In the genomic region with DNA sequence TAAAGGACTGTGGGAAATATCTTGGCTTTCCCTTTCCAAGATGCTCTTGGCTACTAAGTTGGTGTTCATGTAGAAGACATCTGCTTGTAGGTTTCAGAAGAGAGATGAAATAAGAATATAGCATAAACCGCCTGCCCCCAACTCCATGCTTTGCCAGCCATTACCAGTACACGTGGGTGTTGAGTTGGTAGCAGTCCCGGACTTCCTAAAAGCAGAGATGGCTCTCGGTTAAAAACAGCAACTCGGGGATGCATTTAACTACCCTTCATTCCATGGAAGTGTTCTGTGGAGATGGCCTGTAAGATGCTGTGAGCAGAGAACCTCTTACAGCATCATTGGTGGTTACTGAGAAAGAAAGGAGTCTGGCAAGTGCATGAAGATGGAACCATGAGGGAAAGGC, we compare ENCODE assay signal across 17 mouse cellular contexts. TPM values are rescaled to one million over a fixed set of nuclear protein-coding genes. Genes with fewer than 3 reads are reported as not detected.
DNase-seq lines count a peak whose midpoint lies in the region; ATAC-seq lines count a peak whose summit lies in the region.
"Had no signal": no experiment of that assay in that cellular context is flagged by ENCODE, and none has a peak within 500 bp of the region (broad histone marks: within the 10 kb centered on the region; RNA-seq: fewer than 3 reads in every experiment).

No protein-coding gene starts in this region.

- H3K4me3 ChIP-seq in hindbrain, embryonic 13.5 days: no peak overlapping the region
- no peak overlapping the region for H3K4me3 ChIP-seq in kidney, embryonic 16.5 days (ENCODE audit: low read length)
- H3K4me3 ChIP-seq: forebrain, embryonic 13.5 days; limb, embryonic 15.5 days had no signal

- no peak overlapping the region for H3K27ac ChIP-seq in hindbrain, embryonic 13.5 days
- no peak overlapping the region for H3K27ac ChIP-seq in kidney, embryonic 16.5 days (ENCODE audit: low read length)
- H3K27ac ChIP-seq: forebrain, embryonic 13.5 days; kidney, postnatal 0 days; limb, embryonic 15.5 days had no signal

- H3K4me1 ChIP-seq in hindbrain, embryonic 13.5 days (replicated peaks): no peaks in the 10 kb centered on the region
- no peaks in the 10 kb centered on the region for H3K4me1 ChIP-seq in kidney, embryonic 16.5 days (ENCODE audit: insufficient read depth, low read length)
- H3K4me1 ChIP-seq: forebrain, embryonic 13.5 days; limb, embryonic 15.5 days had no signal

- peak; percentile 78 to 94 for DNase-seq in frontal cortex, postnatal 36 days (ENCODE audit: low spot score in 2 of 2)
- DNase-seq in layer of hippocampus, postnatal 14 days (ENCODE audit: low spot score in 2 of 2): peak; percentile 7 to 71
- DNase-seq in left cerebral cortex, postnatal 25 days (ENCODE audit: low spot score in 2 of 2): peak; percentile 70 to 98
- peak; percentile 95 for DNase-seq in telencephalon, adult 2 months (ENCODE audit: low read depth, low spot score)
- DNase-seq in thymus, postnatal 10 days (ENCODE audit: low spot score in 2 of 2): no peak
- DNase-seq: adrenal gland, adult 8-10 months; cerebellum, adult 9-10 months; liver, postnatal 0 days; lung, postnatal 4 days had no signal

- intact Hi-C loops in left cerebral cortex, postnatal 25 days (cut with DNase I): loop anchor here (2.0 to 5.0 kb wide), 3 partner anchors 49 to 984 kb away; no protein-coding TSS in a partner anchor

- H3K36me3 ChIP-seq in hindbrain, embryonic 13.5 days: no peaks in the 10 kb centered on the region
- no peaks in the 10 kb centered on the region for H3K36me3 ChIP-seq in kidney, embryonic 16.5 days (ENCODE audit: insufficient read depth, low read length)
- H3K36me3 ChIP-seq: limb, embryonic 15.5 days had no signal

- no peak for ATAC-seq in hindbrain, embryonic 13.5 days (ENCODE audit: low FRiP score)
- no peak for ATAC-seq in kidney, embryonic 16.5 days (ENCODE audit: low FRiP score, low TSS enrichment)
- ATAC-seq: CD4-positive, CD25-positive, alpha-beta regulatory T cell, adult 4 months; forebrain, embryonic 13.5 days; inflammation-experienced regulatory T-cells, adult 6 months; liver, postnatal 0 days had no signal

- no peaks in the 10 kb centered on the region for H3K27me3 ChIP-seq in hindbrain, embryonic 13.5 days
- no peaks in the 10 kb centered on the region for H3K27me3 ChIP-seq in kidney, embryonic 16.5 days (ENCODE audit: insufficient read depth, low read length)
- H3K27me3 ChIP-seq: forebrain, embryonic 13.5 days; limb, embryonic 15.5 days had no signal

- 0 out of 2 replicates have a peak, but pooled peaks cover 4% of the 10 kb centered on the region for H3K9me3 ChIP-seq in hindbrain, embryonic 13.5 days
- no peaks in the 10 kb centered on the region for H3K9me3 ChIP-seq in kidney, embryonic 16.5 days (ENCODE audit: low read length)
- H3K9me3 ChIP-seq: forebrain, embryonic 13.5 days; limb, embryonic 15.5 days had no signal

- no peak overlapping the region for H3K4me2 ChIP-seq in hindbrain, embryonic 13.5 days
- H3K4me2 ChIP-seq in kidney, embryonic 16.5 days (replicated peaks; ENCODE audit: low read depth, low read length): no peak overlapping the region
- H3K4me2 ChIP-seq: forebrain, embryonic 13.5 days; limb, embryonic 15.5 days; midbrain, embryonic 11.5 days had no signal

- no peak overlapping the region for H3K9ac ChIP-seq in hindbrain, embryonic 13.5 days
- no peak overlapping the region for H3K9ac ChIP-seq in kidney, embryonic 16.5 days (replicated peaks; ENCODE audit: low read length)
- H3K9ac ChIP-seq: forebrain, embryonic 13.5 days; limb, embryonic 15.5 days; liver, postnatal 0 days had no signal

- 91% methylated on average over 5 of the region's 5 CpGs for WGBS in hindbrain, embryonic 13.5 days
- 87% methylated on average over 5 of the region's 5 CpGs for WGBS in kidney, embryonic 16.5 days

RNA-seq across cellular contexts. Expression of a gene that starts 52.6 kb away (rescaled TPM):
- total RNA-seq in layer of hippocampus, postnatal 14 days (2021): 100 to 1,000 TPM; 137 to 150 TPM
- total RNA-seq in left cerebral cortex, postnatal 25 days (2021): 100 to 1,000 TPM; 199 TPM
- polyA plus RNA-seq in hindbrain, embryonic 13.5 days (2015; fragmentation: Nextera tagmentation; extraction: Ambion mirVana): 0.10 and 0.17 TPM in 2 replicates
- 0.06 and 0.19 TPM in 2 replicates for polyA plus RNA-seq in kidney, embryonic 16.5 days (2015; fragmentation: Nextera tagmentation; extraction: Ambion mirVana)

Comparison
In these comparisons a context has a peak if more than half of its experiments do, and no peak if none do; other contexts are left out.
1. DNase-seq: peak in frontal cortex, postnatal 36 days (2 of 2), layer of hippocampus, postnatal 14 days (2 of 2), left cerebral cortex, postnatal 25 days (2 of 2) and telencephalon, adult 2 months (single experiment); none in thymus, postnatal 10 days (0 of 2).